Mouse (Mus musculus) bone marrow macrophage, adult 2 months (primary cell): ENCODE data around the gene Aarsd1. TPM values are rescaled to one million over a fixed set of nuclear protein-coding genes. Genes with fewer than 3 reads are reported as not detected.
A peak's percentile ranks its signal among the peaks of the same experiment; 100 is the strongest.
"Not testable (repeated sequence)": the region's sequence is repeated elsewhere in the genome, so short reads cannot be mapped to it uniquely, and the experiment has no call there.

ENCODE experiments used
- H3K27ac ChIP-seq: 2 replicates; pipeline ENCODE4 v1.5.1; 2012; ENCODE audit warnings: low read depth, low read length; ENCODE audit not compliant: insufficient read depth
- H3K4me1 ChIP-seq: 2 replicates; pipeline ENCODE4 v1.6.1; 2012; ENCODE audit warnings: low read length; ENCODE audit not compliant: control insufficient read depth, insufficient read depth
- H3K4me3 ChIP-seq: 2 replicates; pipeline ENCODE4 v1.5.1; 2012; ENCODE audit warnings: mild to moderate bottlenecking, low read length, moderate library complexity; ENCODE audit not compliant: insufficient read depth
- CTCF ChIP-seq: IDR thresholded peaks from 2 replicates; pipeline ENCODE4 v1.5.1; 2012; ENCODE audit warnings: low read depth, mild to moderate bottlenecking, low read length, moderate library complexity
- POLR2A ChIP-seq: IDR thresholded peaks from 2 replicates; pipeline ENCODE4 v1.6.1; 2012; ENCODE audit warnings: mild to moderate bottlenecking, low read depth, low read length, borderline replicate concordance
- polyA plus RNA-seq: library from polyadenylated mRNA; stranded (reverse); fragments of >200 nt; gene quantifications from 2 replicates; pipeline ENCODE4 v1.2.4, GENCODE M21; 2012; ENCODE audit not compliant: missing spikeins, insufficient read depth, insufficient read length

Gene Aarsd1
- polyA plus RNA-seq, 1 experiment: 15.4 TPM

GRCm38 (mm10) chr11:101424925-101425813, 7.8 kb upstream of the Aarsd1 start, which contains the start of the genes Rundc1 and Ptges3l:
TSS of gene Rundc1 (plus strand) at chr11:101425085.
TSS of gene Ptges3l (minus strand) at chr11:101425333.
- TF ChIP-seq CTCF (no peak), POLR2A (no peak)
- Histone ChIP-seq H3K4me3 (peak within 1 kb of the TSS; percentile 85), H3K27ac (peak within 1 kb of the TSS; percentile 62), H3K4me1 (peaks cover 17% of the 10 kb centered on the region)

GRCm38 (mm10) chr11:101424105-101424851, 6.9 kb upstream of the Aarsd1 start, which contains the start of gene Gm27029:
TSS of gene Gm27029 (minus strand) at chr11:101424796.
- H3K4me3 ChIP-seq: peak within 1 kb of the TSS; percentile 85
- peaks cover 17% of the 10 kb centered on the region for H3K4me1 ChIP-seq
- peak within 1 kb of the TSS; percentile 62 for H3K27ac ChIP-seq
- TF ChIP-seq POLR2A (no peak), CTCF (no peak)

DNA sequence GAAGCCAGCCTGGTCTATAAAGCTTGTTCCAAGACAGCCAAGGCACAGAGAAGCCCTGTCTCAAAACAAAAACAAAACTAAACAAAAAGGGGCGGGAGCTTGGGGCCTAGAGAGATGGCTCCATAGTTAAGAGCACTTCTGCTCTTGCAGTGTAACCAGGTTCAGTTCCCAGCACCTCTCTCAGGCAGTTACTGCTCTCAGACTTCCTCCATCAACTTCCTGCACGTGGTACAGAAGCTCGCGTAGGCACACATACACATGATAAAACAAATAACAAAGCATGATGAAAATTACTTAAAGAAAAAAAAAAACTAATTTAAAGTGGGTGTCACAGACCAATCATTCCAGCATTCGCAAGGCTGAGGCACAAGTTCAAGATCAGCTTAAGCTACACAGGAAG, 2.7 kb upstream of the Aarsd1 start:
- Histone ChIP-seq H3K4me3 (no peak overlapping the region), H3K4me1 (peaks cover 14% of the 10 kb centered on the region)
- TF ChIP-seq CTCF (no peak), POLR2A (no peak)

DNA sequence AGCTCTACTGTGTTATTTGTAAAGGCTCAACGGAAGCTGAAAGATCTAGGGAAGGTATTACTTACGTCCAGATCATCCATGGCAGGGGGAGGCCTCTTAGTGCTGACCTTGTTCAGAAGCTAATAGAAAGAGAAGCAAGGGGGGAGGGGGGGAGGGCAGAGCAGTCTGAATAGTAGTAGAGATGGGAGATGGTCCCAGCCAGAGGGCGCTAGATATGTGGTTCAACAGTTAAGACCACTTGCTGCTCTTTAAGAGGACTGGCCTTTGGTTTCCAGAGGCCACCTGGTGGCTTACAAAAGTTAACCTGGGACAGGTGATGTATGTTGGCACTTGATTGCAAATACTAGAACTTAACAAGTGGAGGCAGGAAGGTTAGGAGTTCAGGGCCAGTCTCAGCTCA, 2.2 kb upstream of the Aarsd1 start:
- no peak overlapping the region for H3K27ac ChIP-seq
- TF ChIP-seq POLR2A (no peak), CTCF (no peak)
- H3K4me1 ChIP-seq: peaks cover 14% of the 10 kb centered on the region
- no peak overlapping the region for H3K4me3 ChIP-seq

More for the DNA sequence above, 2.7 kb upstream of the Aarsd1 start:
- H3K27ac ChIP-seq: no peak overlapping the region

- Histone ChIP-seq H3K4me3 (no peak overlapping the region), H3K4me1 (peaks cover 10% of the 10 kb centered on the region), H3K27ac (no peak overlapping the region)
- TF ChIP-seq POLR2A: no peak
- no peak for TF ChIP-seq CTCF
Observed at GRCm38 (mm10) chr11:101418991-101419390, 1.6 kb upstream of the Aarsd1 start.

DNA sequence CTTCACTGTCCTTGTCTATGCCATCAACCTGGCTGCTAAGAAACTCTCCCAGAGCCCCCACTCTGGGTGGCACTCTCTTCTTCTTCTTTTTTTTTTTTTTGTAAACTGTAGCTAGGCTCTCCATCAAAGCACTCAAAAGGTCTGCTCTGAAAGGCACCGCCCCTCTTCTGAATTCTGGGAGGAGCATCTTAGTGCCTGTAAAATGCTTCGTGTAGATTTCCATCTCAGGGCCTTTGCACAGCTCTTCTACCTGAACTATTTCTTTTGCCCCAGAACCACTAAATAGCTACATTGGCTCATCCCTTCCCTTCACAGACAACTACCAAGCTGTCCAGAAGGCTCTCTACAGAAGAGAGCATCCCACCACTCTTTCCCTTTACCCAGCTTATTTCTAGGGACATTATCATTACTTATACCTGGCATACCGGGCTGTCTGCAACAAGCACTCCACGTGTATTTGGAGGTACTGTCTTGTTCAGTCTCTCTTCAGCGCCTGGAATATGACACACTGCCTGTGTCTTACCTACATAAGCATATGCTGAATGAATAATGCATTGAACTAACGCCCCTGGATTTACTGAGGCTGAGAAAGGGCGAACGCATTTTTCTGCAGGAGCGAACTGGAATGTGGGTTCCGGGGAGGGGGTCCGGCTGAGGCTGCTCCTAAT, 848 bp downstream of the Aarsd1 start:
- TF ChIP-seq CTCF: no peak
- TF ChIP-seq POLR2A: no peak
- Histone ChIP-seq H3K4me1 (peaks cover 5% of the 10 kb centered on the region), H3K4me3 (peak overlapping the region; percentile 69), H3K27ac (no peak overlapping the region)

GRCm38 (mm10) chr11:101415306-101415705, 2.1 kb downstream of the Aarsd1 start:
- TF ChIP-seq CTCF (no peak), POLR2A (no peak)
- peaks cover 5% of the 10 kb centered on the region for H3K4me1 ChIP-seq
- H3K4me3 ChIP-seq: no peak overlapping the region
- no peak overlapping the region for H3K27ac ChIP-seq

DNA sequence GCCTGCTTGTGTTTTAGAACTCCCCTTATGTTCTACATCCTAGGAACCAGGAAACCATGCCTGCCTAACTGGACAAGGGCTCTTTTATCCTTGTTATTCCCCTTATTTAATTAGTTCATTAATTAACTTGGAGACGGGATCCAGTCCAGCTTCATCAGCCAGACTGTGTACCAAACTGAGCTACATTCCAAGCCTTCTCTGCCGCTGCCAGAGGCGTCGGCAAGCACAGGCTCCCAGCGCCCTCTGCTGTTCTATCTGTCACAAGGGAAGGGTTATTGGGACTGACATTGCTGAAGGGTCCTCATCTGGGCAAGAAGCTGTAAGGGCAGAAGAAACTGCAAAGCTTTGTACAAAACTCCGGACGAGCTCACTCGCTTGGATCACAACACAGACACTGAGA, 22.3 kb downstream of the Aarsd1 start:
- Histone ChIP-seq H3K27ac (no peak overlapping the region), H3K4me3 (no peak overlapping the region), H3K4me1 (peaks cover 11% of the 10 kb centered on the region)
- TF ChIP-seq CTCF (peak; percentile 76), POLR2A (no peak)

GRCm38 (mm10) chr11:101381817-101382216, 35.6 kb downstream of the Aarsd1 start:
- TF ChIP-seq CTCF (no peak), POLR2A (no peak)
- 0 out of 2 replicates have a peak, but pooled peaks cover 3% of the 10 kb centered on the region for H3K4me1 ChIP-seq
- no peak overlapping the region for H3K4me3 ChIP-seq
- no peak overlapping the region for H3K27ac ChIP-seq

GRCm38 (mm10) chr11:101378926-101379325, 38.5 kb downstream of the Aarsd1 start:
- no peak overlapping the region for H3K27ac ChIP-seq
- H3K4me3 ChIP-seq: no peak overlapping the region
- TF ChIP-seq POLR2A (no peak), CTCF (no peak)
- H3K4me1 ChIP-seq: no peaks in the 10 kb centered on the region

DNA sequence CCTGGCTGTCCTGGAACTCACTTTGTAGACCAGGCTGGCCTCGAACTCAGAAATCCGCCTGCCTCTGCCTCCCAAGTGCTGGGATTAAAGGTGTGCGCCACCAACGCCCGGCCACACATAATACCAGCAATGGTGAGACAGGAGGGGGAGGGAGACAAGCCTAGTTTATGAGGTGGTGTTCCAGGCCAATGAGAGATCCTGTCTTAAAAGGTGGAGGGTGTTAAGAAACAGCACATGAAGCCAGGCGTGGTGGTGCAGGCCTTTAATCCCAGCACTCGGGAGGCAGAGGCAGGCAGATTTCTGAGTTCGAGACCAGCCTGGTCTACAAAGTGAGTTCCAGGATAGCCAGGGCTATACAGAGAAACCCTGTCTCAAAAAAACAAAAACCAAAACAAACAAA, 39.2 kb downstream of the Aarsd1 start:
- not testable (repeated sequence) for H3K4me1 ChIP-seq, H3K27ac ChIP-seq

More for the DNA sequence above, 39.2 kb downstream of the Aarsd1 start:
- not testable (repeated sequence) for H3K4me3 ChIP-seq
